Mouse (Mus musculus) cerebellum, postnatal 14 days (tissue): ENCODE data around the gene Ddx20.

Source experiments
- DNase-seq, 2 experiments: peaks; one replicate each; pipeline ENCODE4 v3.0.0; 2021; ENCODE audit warnings: mixed read lengths in 2 of 2

Ddx20 gene

DNA sequence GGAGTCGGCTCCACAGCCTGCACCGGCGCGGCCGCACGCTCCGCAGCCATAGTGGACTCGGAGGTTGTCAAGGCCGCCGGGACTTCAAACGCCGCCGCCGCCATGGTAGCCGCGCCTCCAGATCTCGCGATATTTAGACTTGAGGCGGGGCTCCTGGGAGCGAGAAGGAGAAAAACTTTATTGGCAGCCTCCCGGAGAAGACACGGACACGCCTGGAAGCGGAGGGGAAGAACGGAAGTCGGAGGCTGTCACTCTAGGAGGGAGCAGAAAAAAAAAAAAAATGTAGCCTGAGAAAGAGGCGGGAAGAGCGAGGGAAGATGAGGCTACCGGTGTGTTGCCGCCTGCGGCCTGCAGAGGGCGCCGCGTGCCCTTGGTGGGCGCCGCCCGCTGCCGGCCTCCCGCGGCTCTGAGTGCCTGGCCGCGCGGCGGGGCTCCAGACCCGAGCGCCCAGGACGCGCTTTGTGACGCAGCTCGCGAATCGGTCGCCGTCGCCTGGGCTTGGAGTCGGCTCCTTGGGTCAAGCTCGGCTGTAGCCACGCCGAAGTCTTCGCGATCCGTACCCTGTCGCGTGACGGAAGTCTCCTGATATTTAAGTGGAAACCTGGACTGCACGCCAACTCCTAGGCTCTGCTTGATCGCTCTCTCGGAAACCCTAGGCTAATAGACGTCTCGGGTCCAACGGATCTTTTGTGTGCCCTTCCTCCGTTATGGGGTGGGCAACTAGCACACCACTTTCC is at the start of gene Ddx20:
Ddx20 (minus strand) TSS at position 251 of the 737 bp plus-strand sequence.
- DNase-seq = peak; percentile 94 to 95

GRCm38 (mm10) chr3:105737070-105737469 is 49.7 kb upstream of the Ddx20 start:
- DNase-seq = no peak

- DNase-seq = no peak
These were observed 48.8 kb upstream of the Ddx20 start for GRCm38 (mm10) chr3:105736148-105736547.

- no peak for DNase-seq
These were observed 47.9 kb upstream of the Ddx20 start for GRCm38 (mm10) chr3:105735285-105735684.

GRCm38 (mm10) chr3:105733538-105733937 is 46.2 kb upstream of the Ddx20 start:
- peak in 1 of 2 experiments; percentile 7 for DNase-seq

DNA sequence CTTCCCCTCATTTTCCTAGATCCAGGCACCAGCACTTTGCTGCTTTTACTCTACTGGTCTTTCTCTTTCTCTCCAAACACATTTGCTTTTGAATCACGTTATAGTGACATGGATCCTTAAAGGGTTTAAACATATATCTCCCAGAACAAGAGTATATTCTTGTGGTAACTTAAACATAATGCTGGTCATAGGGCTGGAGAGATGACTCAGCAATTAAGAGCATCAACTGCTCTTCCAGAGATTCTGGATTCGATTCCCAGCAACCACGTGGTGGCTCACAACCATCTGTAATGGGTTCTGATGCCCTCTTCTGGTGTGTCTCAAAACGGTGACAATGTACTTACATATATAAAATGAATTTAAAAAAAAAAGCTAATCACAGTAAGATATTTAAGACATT is 45.0 kb upstream of the Ddx20 start:
- no peak for DNase-seq

DNA sequence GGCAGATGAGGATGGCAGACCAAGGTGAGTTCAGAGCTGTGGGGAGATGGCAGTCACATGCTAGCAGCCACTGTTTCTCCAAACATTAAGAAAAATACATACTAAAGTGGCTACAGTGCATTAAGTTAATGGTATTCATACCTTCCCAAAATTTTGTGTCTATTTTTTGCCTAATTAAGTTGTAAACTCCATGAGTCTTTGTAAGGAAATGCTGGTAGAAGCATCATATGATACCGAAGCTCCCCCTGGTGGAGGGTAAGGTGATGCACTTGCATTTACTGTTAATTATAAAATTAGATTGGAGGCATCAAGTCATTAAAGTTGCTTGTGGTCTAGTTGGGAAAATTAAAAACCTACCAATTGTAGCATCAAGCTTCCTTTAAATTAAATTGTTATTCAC is 38.7 kb upstream of the Ddx20 start:
- peak; percentile 86 to 88 for DNase-seq

- DNase-seq = peak in 1 of 2 experiments; percentile 22
These were observed 35.1 kb upstream of the Ddx20 start for GRCm38 (mm10) chr3:105722510-105722909.

DNA sequence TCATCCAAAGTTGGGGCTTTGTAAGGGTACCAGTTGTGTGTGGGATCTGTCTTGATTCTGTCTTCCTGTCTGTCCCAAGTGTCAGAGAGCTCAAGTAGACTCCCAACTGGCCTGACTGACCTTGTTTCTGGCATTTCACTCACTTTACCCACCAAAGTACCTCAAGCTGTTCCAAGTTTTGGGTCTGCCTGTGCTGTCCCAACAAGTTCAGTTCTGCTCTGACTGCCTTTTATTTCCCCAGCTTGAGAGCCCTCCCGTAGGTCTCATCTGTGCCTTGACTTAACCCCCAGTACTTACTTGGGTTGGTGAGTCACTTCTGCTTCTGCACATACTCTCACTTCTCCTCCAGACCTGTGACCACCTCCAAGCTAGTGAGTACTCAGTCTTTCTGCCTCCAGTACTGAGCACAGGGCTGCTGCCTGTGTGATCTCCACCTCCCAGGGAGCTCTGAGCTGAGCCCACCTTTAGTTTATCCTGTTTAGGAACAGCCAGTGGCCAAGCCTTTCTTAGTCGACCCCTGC is 34.4 kb upstream of the Ddx20 start:
- no peak for DNase-seq

- peak in 1 of 2 experiments; percentile 23 for DNase-seq
These were observed 33.1 kb upstream of the Ddx20 start for GRCm38 (mm10) chr3:105720514-105720913.

- peak; percentile 22 to 31 for DNase-seq
These were observed 32.6 kb upstream of the Ddx20 start for GRCm38 (mm10) chr3:105719979-105720378.

GRCm38 (mm10) chr3:105718746-105719145 is 31.4 kb upstream of the Ddx20 start:
- DNase-seq = peak; percentile 26 to 28

GRCm38 (mm10) chr3:105717856-105718555 is 30.6 kb upstream of the Ddx20 start:
- peak; percentile 54 to 65 for DNase-seq

DNA sequence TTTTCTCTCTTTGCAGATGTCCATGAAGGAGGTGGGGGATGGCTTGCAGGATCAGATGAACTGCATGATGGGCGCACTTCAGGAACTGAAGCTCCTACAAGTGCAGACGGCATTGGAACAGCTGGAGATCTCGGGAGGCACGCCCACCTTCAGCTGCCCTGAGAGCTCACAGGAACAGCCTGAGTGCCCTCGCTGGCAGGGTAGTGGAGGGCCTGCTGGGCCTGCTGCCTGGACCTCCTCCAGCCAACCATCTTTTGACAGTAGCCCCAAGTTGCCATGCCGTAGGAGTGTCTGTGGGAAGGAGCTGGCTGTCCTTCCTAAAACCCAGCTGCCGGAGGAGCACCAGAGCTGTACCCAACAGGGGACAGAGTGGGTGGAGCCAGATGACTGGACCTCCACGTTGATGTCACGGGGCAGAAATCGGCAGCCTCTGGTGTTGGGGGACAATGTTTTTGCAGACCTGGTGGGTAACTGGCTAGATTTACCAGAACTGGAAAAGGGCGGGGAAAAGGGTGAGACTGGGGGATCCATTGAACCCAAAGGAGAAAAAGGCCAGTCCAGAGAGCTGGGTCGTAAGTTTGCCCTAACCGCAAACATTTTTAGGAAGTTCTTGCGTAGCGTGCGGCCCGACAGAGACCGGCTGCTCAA is 29.1 kb upstream of the Ddx20 start:
- DNase-seq = peak; percentile 65 to 69

GRCm38 (mm10) chr3:105714820-105715167 is 27.4 kb upstream of the Ddx20 start:
- DNase-seq = no peak

DNA sequence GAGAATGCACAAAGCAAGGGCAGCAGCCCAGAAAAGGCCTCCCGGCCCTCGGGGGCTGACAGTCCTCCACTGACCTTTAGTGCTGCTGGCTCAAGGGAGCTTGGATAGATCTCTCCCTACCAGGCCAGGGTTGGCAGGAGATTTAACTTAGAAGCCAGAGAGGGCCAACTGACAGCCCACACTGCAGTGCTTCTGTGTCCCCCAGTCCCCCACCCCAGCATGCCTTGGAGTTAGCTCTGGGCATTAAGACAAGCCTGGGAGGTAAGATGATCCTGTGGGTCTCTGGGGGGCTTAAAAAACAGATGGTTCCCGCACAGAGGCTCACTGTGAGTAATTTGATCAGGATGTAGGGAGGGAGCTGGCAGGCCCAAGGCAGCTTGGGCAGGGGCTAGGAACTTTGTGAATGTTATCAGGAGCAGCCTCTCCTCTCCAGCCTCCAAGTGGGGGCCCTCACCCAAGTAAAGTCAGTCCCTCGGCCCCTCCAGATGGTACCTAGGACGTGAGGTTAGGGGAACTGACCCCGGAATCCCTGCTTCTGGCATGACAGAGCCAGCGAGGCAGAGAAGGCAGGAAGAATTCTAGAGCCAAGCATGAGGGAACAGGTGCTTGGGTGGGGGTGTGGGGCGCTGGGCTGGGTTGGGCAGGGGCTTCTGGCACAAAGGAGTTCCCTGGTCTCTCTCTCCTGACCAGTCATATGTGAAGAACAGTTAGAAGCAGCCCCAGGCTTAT is 26.9 kb upstream of the Ddx20 start:
- DNase-seq = peak; percentile 71 to 80

DNA sequence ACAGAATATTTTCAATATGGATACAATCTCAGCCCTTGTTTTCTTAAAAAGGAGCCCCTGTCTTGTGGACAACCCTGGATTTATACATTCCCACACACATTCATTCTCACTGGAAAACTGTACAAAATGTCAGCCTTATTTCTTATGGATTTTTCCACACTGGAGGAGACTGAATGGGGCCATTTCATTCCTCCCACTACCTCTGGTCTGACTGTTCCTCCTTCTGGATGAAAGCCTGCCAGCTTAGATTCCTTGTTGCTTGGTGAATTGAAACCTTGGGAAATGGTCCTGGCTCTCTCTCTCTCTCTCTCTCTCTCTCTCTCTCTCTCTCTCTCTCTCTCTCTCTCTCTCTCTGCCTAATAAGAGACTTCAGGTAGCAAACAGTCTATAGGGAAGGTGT is 25.5 kb upstream of the Ddx20 start:
- DNase-seq = no peak

GRCm38 (mm10) chr3:105711741-105712140 is 24.4 kb upstream of the Ddx20 start:
- DNase-seq = peak; percentile 63 to 77

GRCm38 (mm10) chr3:105710246-105710645 is 22.9 kb upstream of the Ddx20 start:
- peak; percentile 73 to 76 for DNase-seq

- DNase-seq = no peak
These were observed 20.2 kb upstream of the Ddx20 start for GRCm38 (mm10) chr3:105707590-105707989.

- peak; percentile 76 to 78 for DNase-seq
These were observed 19.1 kb upstream of the Ddx20 start for GRCm38 (mm10) chr3:105706366-105707020.

DNA sequence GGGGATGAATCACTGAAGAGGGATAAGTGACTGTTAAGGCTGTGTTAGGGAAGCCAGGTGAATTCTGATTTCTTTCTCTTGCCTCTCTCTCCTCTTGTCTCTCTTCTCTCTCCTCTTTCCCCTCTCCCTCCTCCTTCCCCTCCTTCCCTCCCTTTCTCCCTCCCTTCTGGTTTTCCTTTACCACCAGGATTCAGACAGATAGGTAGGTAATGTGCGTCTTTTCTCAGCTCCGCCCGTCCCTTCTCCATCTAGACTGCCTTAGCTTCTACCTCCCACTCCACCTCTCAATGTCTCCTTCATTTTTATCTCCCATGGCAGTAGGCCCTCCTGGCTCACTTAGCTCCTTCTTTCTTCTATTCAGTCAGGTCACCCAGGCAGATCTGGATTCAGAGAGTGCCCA is 18.2 kb upstream of the Ddx20 start:
- no peak for DNase-seq
